Mouse (Mus musculus): ENCODE data around the gene Gm10799. TPM values are rescaled to one million over a fixed set of nuclear protein-coding genes. Genes with fewer than 3 reads are reported as not detected.

Gene Gm10799
- not detected in 2 replicates for polyA plus RNA-seq (2021; fragmentation: Nextera tagmentation)
- long read RNA-seq, experiment 1 = 0 reads
- long read RNA-seq, experiment 2 = 0 reads

GRCm38 (mm10) chr2:104068450-104068849 is at the start of gene Gm10799:
Gm10799 (minus strand) TSS chr2:104068550.

GRCm38 (mm10) chr2:104095741-104096213 is 27.4 kb upstream of the Gm10799 start, which contains the start of gene Cd59a:
Cd59a (plus strand) TSS chr2:104095801.

DNA sequence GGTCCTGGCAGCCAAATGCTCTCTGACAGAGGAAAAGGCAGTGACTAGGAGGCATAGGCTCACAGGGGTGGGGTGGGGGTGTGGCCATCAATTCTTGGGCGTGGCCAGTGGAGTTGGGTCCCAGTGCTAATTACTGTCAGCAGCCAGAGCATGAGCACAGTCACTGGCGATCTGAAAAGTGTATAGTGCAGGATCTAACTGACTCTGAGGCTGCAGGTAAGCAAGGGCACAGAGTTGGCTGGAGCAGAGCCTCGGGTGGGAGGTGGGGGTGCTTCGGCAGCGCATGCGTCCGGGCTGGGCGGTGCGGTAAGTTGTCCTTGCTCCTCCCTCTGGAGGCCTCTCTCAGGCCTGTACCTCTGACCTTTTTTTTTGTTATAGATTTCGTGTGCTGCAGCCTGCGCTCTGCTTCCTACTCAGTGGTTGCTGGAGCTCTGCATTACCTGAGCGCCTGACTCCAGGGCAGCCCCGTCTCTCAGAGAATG is 1.4 kb upstream of the Gm10799 start, which contains the start of gene Cd59b:
Gene Cd59b (plus strand): TSS at position 146 of the 482 bp plus-strand sequence.

DNA sequence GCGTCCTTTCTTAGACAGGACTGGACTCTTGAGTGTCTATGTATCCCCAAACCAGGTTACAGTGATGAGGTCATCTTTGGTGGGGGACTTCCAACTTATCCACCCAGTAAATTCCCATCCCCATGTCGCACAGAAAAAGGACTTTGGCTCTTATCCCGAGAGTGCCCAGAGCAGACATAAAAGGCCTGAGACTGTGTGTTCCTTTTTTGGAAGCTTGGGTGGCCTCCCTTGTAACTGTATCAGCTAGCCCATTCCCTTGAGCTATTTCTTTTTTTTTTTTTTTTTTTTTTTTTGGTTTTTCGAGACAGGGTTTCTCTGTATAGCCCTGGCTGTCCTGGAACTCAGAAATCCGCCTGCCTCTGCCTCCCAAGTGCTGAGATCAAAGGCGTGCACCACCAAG is 2.8 kb downstream of the Gm10799 start, which contains the start of gene Gm10912:
Gene Gm10912 (plus strand): TSS at position 301 of the 400 bp plus-strand sequence.

DNA sequence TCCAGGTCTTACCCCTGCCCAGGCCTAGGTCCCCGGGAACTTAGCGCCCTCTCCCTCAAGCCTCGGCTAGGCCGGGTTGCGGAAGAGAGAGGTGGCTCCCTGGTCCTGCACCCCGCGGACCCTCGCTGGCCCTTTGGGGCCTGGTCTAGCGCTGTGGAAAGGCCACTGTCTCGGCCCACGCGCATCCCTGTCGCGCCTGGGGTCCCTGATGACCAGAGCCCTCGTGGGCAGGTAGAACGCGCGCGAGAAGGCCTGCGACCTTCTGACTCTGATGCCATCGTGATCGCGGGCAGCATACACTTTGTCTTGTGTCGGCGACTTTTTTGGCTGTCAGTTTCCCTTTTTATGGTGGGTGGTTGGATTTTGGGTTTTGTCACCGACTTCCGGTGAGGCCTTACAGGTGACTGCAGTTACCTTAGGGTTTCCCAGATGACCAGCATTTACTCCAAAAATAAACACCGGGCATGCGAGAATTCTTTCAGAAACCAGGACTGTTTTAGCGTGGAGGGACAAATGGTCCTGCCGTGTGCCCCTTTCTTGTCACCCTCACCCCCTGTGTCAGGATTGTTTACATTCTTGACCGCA is 40.1 kb downstream of the Gm10799 start, which contains the start of gene 4931422A03Rik:
Gene 4931422A03Rik (minus strand): TSS at position 223 of the 585 bp plus-strand sequence.

GRCm38 (mm10) chr2:104027458-104028138 is 40.8 kb downstream of the Gm10799 start, which contains the start of gene Fbxo3:
Fbxo3 (plus strand) TSS chr2:104027721.

Other genes with a start within 250 kb of the Gm10799 start
- gene Lmo2, start 110.6 kb downstream of the Gm10799 start, polyA plus RNA-seq (2021; fragmentation: Nextera tagmentation) = 15.3 and 16.2 TPM in 2 replicates
- 31.3 and 35.6 TPM in 2 replicates for gene Fbxo3, start 40.8 kb downstream of the Gm10799 start, polyA plus RNA-seq (2021; fragmentation: Nextera tagmentation)
- gene 4931422A03Rik, start 40.2 kb downstream of the Gm10799 start, polyA plus RNA-seq (2021; fragmentation: Nextera tagmentation) = 0.67 TPM in 1 of 2 replicates, not detected in the other
- gene Gm10912, start 2.7 kb downstream of the Gm10799 start, polyA plus RNA-seq (2021; fragmentation: Nextera tagmentation) = 0.08 TPM in 1 of 2 replicates, not detected in the other
- 4.5 and 7.8 TPM in 2 replicates for gene Cd59b, start 1.3 kb upstream of the Gm10799 start, polyA plus RNA-seq (2021; fragmentation: Nextera tagmentation)
- 6.9 and 22.7 TPM in 2 replicates for gene Cd59a, start 27.3 kb upstream of the Gm10799 start, polyA plus RNA-seq (2021; fragmentation: Nextera tagmentation)
- 0.24 TPM in 1 of 2 replicates, not detected in the other for gene A930018P22Rik, start 54.2 kb upstream of the Gm10799 start, polyA plus RNA-seq (2021; fragmentation: Nextera tagmentation)

All from layer of hippocampus, adult 6 months (tissue).